Mouse (Mus musculus) neural tube, embryonic 11.5 days (tissue): Measurements from ENCODE around the gene Slc17a5. TPM values are rescaled to one million over a fixed set of nuclear protein-coding genes. Genes with fewer than 3 reads are reported as not detected.
"Not testable (repeated sequence)": the region's sequence is repeated elsewhere in the genome, so short reads cannot be mapped to it uniquely, and the experiment has no call there.

Source experiments
- ATAC-seq: fragments of 200-750 bp; cut with Nextera tagmentation; 2 replicates; pipeline ENCODE4 v1.8.0; 2017; ENCODE audit warnings: moderate number of reproducible peaks, mild to moderate bottlenecking, moderate TSS enrichment, moderate library complexity; ENCODE audit not compliant: insufficient read depth, low FRiP score, low TSS enrichment
- DNase-seq: peaks from one replicate; pipeline ENCODE4 v3.0.0-alpha.2; 2015; ENCODE audit warnings: low spot score
- H3K27ac ChIP-seq: fragments of 300-500 bp; sonication (generic); 2 replicates; pipeline ENCODE4 v1.5.1; 2014; ENCODE audit warnings: low read depth, mild to moderate bottlenecking, low read length
- H3K27me3 ChIP-seq: fragments of 300-500 bp; sonication (generic); 2 replicates; pipeline ENCODE4 v1.6.1; 2014; ENCODE audit warnings: mild to moderate bottlenecking, low read length, mixed read lengths; ENCODE audit not compliant: control insufficient read depth, insufficient read depth
- H3K36me3 ChIP-seq: fragments of 300-500 bp; sonication (generic); 2 replicates; pipeline ENCODE4 v1.6.1; 2014; ENCODE audit warnings: mild to moderate bottlenecking, low read length, moderate library complexity, mixed read lengths; ENCODE audit not compliant: control insufficient read depth, insufficient read depth
- H3K4me1 ChIP-seq: fragments of 300-500 bp; sonication (generic); 2 replicates; pipeline ENCODE4 v1.6.1; 2014; ENCODE audit warnings: low read length, mixed read lengths; ENCODE audit not compliant: control insufficient read depth, insufficient read depth
- H3K4me2 ChIP-seq: fragments of 300-500 bp; sonication (generic); 2 replicates; pipeline ENCODE4 v1.6.1; 2014; ENCODE audit warnings: low read depth, mild to moderate bottlenecking, moderate library complexity
- H3K4me3 ChIP-seq: fragments of 300-500 bp; sonication (generic); 2 replicates; pipeline ENCODE4 v1.5.1; 2014; ENCODE audit warnings: low read depth, low read length
- H3K9ac ChIP-seq: fragments of 300-500 bp; sonication (generic); 2 replicates; pipeline ENCODE4 v1.6.1; 2014; ENCODE audit warnings: mild to moderate bottlenecking, low read length
- H3K9me3 ChIP-seq: fragments of 300-500 bp; sonication (generic); 2 replicates; pipeline ENCODE4 v1.6.1; 2016; ENCODE audit warnings: low read length; ENCODE audit not compliant: control insufficient read depth
- WGBS: fragments of 180-500 bp; shearing (Covaris S2); extraction: QIAGEN DNeasy Blood & Tissue Kit; methylation state at CpG from one replicate; pipeline ENCODE4 v1.1.7; 2014; 5-methylcytosine and 5-hydroxymethylcytosine counted together
- polyA plus RNA-seq: library from polyadenylated mRNA; unstranded; fragments of >200 nt; fragmentation: Nextera tagmentation; extraction: Ambion mirVana; gene quantifications from 2 replicates; pipeline ENCODE4 v1.2.1, GENCODE M21; 2014

The Slc17a5 gene
- polyA plus RNA-seq, 1 experiment from 2014 or later = 10.6 TPM

DNA sequence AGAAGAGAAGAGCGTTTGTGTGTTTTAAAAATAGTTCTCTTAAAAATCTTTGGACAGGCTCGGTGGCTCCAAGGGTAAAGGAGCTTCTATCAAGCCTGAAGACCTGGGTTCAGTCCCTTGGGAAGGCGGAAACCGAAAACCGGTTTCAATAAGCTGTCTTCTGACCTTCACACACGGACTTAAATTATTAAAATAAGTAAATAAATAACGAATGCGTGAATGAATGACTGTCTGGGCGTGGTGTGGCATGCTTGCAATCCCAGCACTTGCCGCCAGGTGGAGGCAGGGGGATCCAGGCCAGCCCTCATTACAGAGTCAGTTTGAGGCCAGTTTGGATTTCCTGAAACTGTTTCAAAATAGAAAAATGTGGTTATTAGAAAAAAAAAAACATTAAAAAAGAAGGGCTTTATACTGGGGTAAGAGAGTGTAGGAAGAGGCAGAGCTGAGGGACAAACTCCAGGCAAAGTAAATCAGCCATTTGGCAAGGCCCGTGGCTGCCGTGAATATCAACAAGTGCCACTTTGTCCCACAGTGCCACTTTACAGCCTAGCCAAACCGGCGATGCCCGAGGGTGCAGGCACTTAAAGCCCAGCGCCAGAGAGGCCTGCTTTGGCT, 60.0 kb downstream of the Slc17a5 start:
- no peaks in the 10 kb centered on the region for H3K9me3 ChIP-seq
- H3K9ac ChIP-seq = peak overlapping the region; percentile 53
- H3K4me3 ChIP-seq = peak overlapping the region; percentile 41
- no peaks in the 10 kb centered on the region for H3K27me3 ChIP-seq
- peak; percentile 79 for ATAC-seq
- H3K27ac ChIP-seq = peak overlapping the region; percentile 15; the same call in 1 of the 2 replicates
- peak; percentile 82 for DNase-seq
- no peaks in the 10 kb centered on the region for H3K4me1 ChIP-seq
- peak overlapping the region; percentile 71 for H3K4me2 ChIP-seq
- no peaks in the 10 kb centered on the region for H3K36me3 ChIP-seq
- 3% methylated on average over 16 of the region's 16 CpGs for WGBS

DNA sequence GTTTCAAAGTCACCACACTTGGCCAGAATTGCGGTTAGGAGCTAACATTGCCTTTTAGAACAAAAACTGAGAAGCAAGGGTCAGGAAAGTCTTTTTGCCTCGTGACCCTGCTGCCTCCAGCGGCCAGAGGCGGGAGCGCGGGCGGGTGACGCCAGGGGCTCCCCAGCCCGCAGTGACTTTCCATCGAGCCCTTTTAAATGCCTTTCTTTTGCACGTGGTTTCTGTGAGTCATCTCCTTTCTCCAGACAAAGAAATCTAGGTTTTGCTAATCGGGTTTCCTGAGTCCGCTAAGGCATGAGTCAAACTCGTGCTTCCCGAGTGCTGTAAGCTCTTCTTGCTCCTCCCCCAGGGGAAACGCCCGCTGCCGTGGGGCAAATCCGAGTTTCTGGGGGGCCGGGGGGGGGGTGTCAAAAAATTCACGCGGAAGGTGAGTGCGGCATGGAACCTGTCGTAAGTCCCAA, 60.5 kb downstream of the Slc17a5 start:
- Histone ChIP-seq H3K27ac (peak overlapping the region; percentile 15; the same call in 1 of the 2 replicates), H3K4me3 (peak overlapping the region; percentile 41), H3K36me3 (no peaks in the 10 kb centered on the region), H3K9me3 (no peaks in the 10 kb centered on the region), H3K9ac (peak overlapping the region; percentile 53), H3K27me3 (no peaks in the 10 kb centered on the region), H3K4me1 (no peaks in the 10 kb centered on the region), H3K4me2 (peak overlapping the region; percentile 71)
- WGBS = 0% methylated on average over 24 of the region's 24 CpGs
- peak; percentile 82 for ATAC-seq
- peak; percentile 86 for DNase-seq

DNA sequence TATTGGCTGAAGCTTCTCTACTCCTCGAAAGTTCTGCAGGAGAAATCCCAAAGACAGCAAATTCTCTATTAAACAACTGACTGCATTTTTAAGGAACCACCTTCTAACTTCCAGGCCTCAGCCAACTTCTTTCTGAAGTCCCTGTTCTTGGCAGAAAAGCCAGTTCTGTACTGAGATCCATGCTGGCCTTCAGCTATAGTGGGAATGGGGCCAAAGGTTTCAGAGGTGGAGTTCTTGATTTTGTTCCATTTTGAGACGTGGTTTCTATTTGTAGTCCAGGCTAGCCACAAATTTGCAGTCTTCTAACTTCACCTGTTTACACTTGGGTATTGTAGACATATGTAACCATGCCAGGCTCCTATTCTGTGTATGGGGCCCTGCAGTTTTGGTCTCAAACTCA, 61.6 kb downstream of the Slc17a5 start:
- Histone ChIP-seq H3K4me2 (no peak overlapping the region), H3K4me3 (no peak overlapping the region)

DNA sequence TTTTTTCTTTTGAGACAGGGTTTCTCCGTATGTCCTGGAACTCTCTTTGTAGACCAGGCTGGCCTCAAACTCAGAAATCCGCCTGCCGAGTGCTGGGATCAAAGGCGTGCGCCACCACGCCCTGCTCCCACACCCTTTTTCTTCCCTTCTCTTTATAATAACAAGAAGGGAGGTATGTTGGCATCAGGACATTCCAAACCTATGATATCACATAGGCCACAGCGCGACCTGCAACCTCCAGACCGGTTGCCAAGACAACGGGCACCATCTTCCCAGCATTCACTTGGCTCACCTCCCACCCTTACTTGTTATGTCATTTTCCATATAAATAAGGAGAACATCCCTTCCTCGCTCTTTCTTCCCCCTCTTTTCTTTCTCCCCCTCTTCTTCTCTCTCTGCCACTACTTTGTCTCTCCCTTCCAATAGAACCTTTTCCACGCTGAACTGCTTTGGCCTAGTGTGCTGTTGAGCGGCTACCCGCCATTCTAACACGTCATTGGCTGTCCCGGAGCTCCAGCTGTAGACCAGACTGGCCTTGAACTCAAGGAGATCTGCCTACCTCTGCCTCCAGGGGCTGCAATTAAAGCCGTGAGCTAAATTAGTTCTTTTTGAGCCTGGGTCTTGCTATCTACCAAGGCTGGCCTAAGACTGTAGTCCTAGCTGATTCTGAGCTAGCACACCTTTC, 62.2 kb downstream of the Slc17a5 start:
- 95% methylated on average over 17 of the region's 17 CpGs for WGBS
- no peak overlapping the region for H3K4me2 ChIP-seq
- no peaks in the 10 kb centered on the region for H3K27me3 ChIP-seq
- H3K36me3 ChIP-seq = no peaks in the 10 kb centered on the region
- H3K4me1 ChIP-seq = 0 out of 2 replicates have a peak, but pooled peaks cover 4% of the 10 kb centered on the region
- no peaks in the 10 kb centered on the region for H3K9me3 ChIP-seq
- no peak for ATAC-seq
- H3K4me3 ChIP-seq = no peak overlapping the region
- no peak overlapping the region for H3K9ac ChIP-seq
- no peak overlapping the region for H3K27ac ChIP-seq
- no peak for DNase-seq

More for the DNA sequence above, 61.6 kb downstream of the Slc17a5 start:
- Histone ChIP-seq H3K27me3 (no peaks in the 10 kb centered on the region), H3K36me3 (no peaks in the 10 kb centered on the region), H3K9me3 (no peaks in the 10 kb centered on the region), H3K9ac (no peak overlapping the region), H3K27ac (no peak overlapping the region), H3K4me1 (0 out of 2 replicates have a peak, but pooled peaks cover 4% of the 10 kb centered on the region)
- DNase-seq (no peak), ATAC-seq (no peak)
- 90% methylated on average over 2 of the region's 2 CpGs for WGBS

DNA sequence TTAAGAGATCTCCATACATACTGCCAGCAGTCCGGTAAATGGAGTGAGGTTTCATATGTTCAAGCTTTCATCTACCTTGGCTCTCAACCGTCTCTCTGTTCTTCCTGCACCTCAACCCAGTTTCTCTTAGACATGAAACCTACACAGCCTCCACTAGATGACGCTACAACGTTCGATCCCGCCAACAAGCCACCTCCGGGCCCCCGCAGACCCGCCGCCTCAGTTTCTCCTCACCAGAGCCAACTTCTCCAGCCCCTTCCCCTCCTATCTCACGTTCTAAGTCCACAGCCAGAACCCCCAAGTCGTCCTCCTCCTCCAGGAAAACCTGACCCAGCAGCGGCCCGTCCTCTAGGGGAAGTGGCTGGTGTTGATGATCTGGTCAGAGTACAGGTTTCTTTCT, 66.2 kb downstream of the Slc17a5 start:
- 0 out of 2 replicates have a peak, but pooled peaks cover 4% of the 10 kb centered on the region for H3K4me1 ChIP-seq
- 0 out of 2 replicates have a peak overlapping the region, but pooled peaks have one; percentile 75 for H3K27ac ChIP-seq
- no peaks in the 10 kb centered on the region for H3K9me3 ChIP-seq
- H3K4me3 ChIP-seq = peak overlapping the region; percentile 45
- DNase-seq (peak; percentile 47), ATAC-seq (no peak)
- H3K9ac ChIP-seq = peak overlapping the region; percentile 61
- H3K36me3 ChIP-seq = no peaks in the 10 kb centered on the region
- H3K4me2 ChIP-seq = peak overlapping the region; percentile 81
- no peaks in the 10 kb centered on the region for H3K27me3 ChIP-seq
- 35% methylated on average over 14 of the region's 14 CpGs for WGBS

DNA sequence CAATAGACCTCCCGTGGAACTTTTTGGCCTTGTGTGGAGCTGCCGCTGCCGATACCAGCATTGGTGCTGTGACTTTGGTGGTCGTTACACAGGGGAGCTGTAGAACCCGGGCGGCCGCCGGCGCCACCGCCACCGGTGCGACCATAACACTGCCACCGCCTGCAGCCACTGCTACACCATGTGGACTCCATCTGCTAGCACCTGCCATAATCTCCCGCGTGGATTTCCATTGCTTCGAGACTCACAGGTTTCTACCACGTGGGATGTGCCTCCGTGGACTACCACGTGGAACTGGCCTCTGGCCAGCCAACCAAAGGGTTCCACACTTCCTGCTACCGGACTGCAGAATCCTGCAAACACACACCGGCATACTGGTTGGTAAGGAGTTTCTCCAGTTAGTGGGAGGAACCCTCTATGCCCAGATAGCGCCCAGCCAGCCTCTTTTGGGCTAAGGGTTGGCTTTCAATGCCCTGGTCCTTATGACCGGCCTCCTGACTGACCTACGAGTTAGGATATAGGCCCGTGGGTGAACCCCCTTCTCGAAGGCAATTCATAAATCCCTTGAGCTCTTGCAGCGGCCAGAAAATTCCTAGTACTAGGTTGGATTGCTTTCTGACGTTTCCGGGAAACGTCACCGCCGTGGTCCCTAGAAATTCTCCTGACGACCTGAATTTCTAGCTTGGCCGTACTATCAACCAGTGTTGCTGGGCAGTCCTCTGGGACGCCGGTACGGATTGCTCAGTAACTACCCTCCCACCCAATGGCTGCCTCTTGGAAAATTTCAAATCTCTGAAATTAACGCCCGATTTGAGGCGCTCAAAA, 66.8 kb downstream of the Slc17a5 start:
- WGBS = 3% methylated on average over 40 of the region's 40 CpGs
- Histone ChIP-seq H3K27ac (peak overlapping the region; percentile 75), H3K4me1 (0 out of 2 replicates have a peak, but pooled peaks cover 4% of the 10 kb centered on the region), H3K36me3 (no peaks in the 10 kb centered on the region), H3K27me3 (no peaks in the 10 kb centered on the region), H3K4me2 (peak overlapping the region; percentile 81), H3K9me3 (no peaks in the 10 kb centered on the region), H3K9ac (peak overlapping the region; percentile 61), H3K4me3 (peak overlapping the region; percentile 45)
- ATAC-seq (peak; percentile 67), DNase-seq (peak; percentile 21)

DNA sequence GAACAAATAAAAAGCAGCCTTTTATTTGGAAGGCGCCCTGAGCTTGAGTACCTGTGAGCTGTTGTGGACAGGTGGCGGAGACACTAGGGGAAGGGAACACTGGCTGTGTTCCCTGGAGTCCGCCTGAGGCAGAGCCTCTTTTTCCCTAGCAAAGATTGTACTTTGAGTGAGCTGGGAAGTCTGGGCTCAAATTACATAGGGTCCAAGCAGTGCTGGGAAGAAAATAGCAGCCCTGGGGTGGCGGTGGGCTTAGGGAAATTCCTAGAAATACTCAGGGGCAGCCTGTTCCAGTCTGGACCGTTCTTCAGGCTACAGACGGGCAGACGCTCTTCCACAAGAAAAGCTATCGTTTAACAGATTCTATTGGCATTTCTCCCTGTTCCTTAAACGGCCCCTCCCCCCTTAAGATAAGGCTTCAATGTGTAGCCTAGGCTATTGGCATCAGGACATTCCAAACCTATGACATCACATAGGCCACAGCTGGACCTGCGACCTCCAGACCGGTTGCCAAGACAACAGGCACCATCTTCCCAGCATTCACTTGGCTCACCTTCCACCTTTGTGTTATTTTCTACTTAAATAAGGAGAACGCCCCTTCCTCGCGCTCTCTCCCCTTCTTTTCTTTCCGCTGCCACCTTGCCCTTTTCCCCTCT, 67.6 kb downstream of the Slc17a5 start:
- Histone ChIP-seq H3K4me1 (0 out of 2 replicates have a peak, but pooled peaks cover 4% of the 10 kb centered on the region), H3K9me3 (no peaks in the 10 kb centered on the region), H3K36me3 (no peaks in the 10 kb centered on the region), H3K27me3 (no peaks in the 10 kb centered on the region), H3K9ac (peak overlapping the region; percentile 61), H3K4me2 (peak overlapping the region; percentile 81), H3K27ac (peak overlapping the region; percentile 75), H3K4me3 (peak overlapping the region; percentile 45)
- ATAC-seq (peak; percentile 87), DNase-seq (peak; percentile 86)
- 2% methylated on average over 15 of the region's 15 CpGs for WGBS

DNA sequence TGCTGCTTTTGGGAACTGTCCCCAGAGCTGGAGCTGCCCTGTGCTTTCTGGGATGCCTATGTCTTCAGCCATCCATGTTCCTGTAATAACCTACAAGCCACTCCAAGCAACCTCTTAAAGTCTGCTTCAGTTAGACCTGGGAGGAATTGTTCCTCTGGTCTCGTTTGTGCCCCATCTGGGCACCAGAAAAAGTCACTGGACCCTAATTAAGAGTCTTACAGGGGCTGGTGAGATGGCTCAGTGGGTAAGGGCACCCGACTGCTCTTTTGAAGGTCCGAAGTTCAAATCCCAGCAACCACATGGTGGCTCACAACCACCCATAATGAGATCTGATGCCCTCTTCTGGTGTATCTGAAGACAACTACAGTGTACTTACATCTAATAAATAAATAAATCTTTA, 70.6 kb downstream of the Slc17a5 start:
- not testable (repeated sequence) for ATAC-seq, H3K4me3 ChIP-seq, H3K9me3 ChIP-seq, H3K27me3 ChIP-seq, DNase-seq, H3K4me1 ChIP-seq, H3K4me2 ChIP-seq, H3K36me3 ChIP-seq, H3K27ac ChIP-seq
- H3K9ac ChIP-seq = peak overlapping the region; percentile 6; the same call in 1 of the 2 replicates
- WGBS = 68% methylated on average over 3 of the region's 3 CpGs
